Mouse (Mus musculus) E14TG2a.4 (cell line): ENCODE data around the gene Foxp1.

Experiments used
- CTCF ChIP-seq: conservative IDR thresholded peaks from 2 replicates; pipeline ENCODE4 v1.5.1; 2014; ENCODE audit warnings: low read length
- POU5F1 ChIP-seq: IDR thresholded peaks from 2 replicates; pipeline ENCODE4 v1.6.1; 2014; ENCODE audit warnings: low read length, borderline replicate concordance

DNA sequence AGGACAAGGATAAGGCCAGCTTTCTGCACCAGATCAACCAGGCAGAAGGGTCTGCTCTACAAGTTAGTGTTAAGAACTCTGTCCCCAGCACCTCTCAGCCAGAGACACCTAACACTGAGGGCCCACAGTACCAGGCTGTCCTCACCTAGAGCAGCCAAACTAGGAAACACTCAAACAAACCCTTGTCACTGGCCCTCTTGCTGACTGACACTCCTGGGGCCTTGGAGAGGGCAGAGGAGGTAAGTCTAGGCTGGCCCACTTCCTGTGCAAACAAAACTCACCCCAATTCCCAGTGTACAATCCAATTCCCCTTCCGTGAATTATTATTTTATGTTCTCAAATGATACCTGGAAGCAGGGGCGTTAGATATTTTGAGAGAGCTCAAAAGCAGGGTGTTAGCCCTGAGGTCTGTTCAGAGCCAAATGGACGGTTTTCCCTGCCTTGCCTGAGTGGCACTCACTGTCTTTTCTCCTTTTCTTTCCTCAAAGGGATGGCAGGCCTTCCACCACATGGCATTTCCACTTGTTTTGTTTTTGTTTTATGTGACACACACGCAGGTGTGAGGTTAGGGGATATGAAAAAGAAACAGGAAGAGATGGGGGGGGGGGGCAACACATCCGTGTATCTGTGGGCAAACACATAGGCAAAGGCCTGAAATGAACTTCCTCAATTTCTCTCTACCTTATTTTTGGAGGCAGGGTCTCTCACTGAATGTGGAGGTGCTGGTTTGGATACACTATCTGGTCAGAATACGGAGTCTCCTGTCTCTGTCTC, 219.7 kb downstream of the Foxp1 start:
- no peak for TF ChIP-seq CTCF
- no peak for TF ChIP-seq POU5F1
